Mouse (Mus musculus) olfactory bulb, adult 2 months (tissue): ENCODE measurements around the gene Six5.

ENCODE experiments used
- CTCF ChIP-seq: fragments of 200-500 bp; IDR thresholded peaks from 2 replicates; pipeline ENCODE4 v1.5.1; 2012; ENCODE audit warnings: low read depth, mild to moderate bottlenecking, low read length, moderate library complexity; ENCODE audit not compliant: insufficient read depth
- POLR2A ChIP-seq: fragments of 200-500 bp; IDR thresholded peaks from 2 replicates; pipeline ENCODE4 v1.6.1; 2012; ENCODE audit warnings: mild to moderate bottlenecking, low read depth, low read length, moderate library complexity; ENCODE audit not compliant: insufficient read depth

- TF ChIP-seq POLR2A (no peak), CTCF (no peak)
These were observed 10.7 kb upstream of the Six5 start, which contains the start of gene Dmpk for GRCm38 (mm10) chr7:19083701-19084100.
